In genomic region chr8:122273152-122273551, GRCm38 (mm10) we compare ENCODE assay signal across 8 mouse cellular contexts. TPM values are rescaled to one million over a fixed set of nuclear protein-coding genes. Genes with fewer than 3 reads are reported as not detected.
A peak's percentile ranks its signal among the peaks of the same experiment; 100 is the strongest.
DNase-seq lines count a peak whose midpoint lies in the region; ATAC-seq lines count a peak whose summit lies in the region.

No protein-coding gene starts in this region.

- peak overlapping the region; percentile 35; the same call in 1 of the 2 replicates for H3K4me2 ChIP-seq in liver, embryonic 12.5 days
- no peak overlapping the region for H3K4me2 ChIP-seq in stomach, embryonic 14.5 days (replicated peaks; ENCODE audit: low read depth, low read length)

- H3K4me1 ChIP-seq in liver, embryonic 12.5 days: peaks cover 80% of the 10 kb centered on the region
- peaks cover 9% of the 10 kb centered on the region for H3K4me1 ChIP-seq in stomach, embryonic 14.5 days (ENCODE audit: control insufficient read depth, insufficient read depth, low read length)

- H3K9ac ChIP-seq in liver, embryonic 12.5 days: peak overlapping the region; percentile 56
- H3K9ac ChIP-seq in stomach, embryonic 14.5 days (replicated peaks; ENCODE audit: low read depth, low read length): no peak overlapping the region

- ATAC-seq in liver, embryonic 12.5 days: peak; percentile 69
- peak; percentile 66 for ATAC-seq in stomach, embryonic 14.5 days (ENCODE audit: insufficient number of reproducible peaks, insufficient read depth, low FRiP score, low read depth)

- H3K27ac ChIP-seq in liver, embryonic 12.5 days: peak overlapping the region; percentile 68
- H3K27ac ChIP-seq in stomach, embryonic 14.5 days (ENCODE audit: low read length): no peak overlapping the region

- peak; percentile 88 for DNase-seq in 416B (ENCODE audit: low read depth)
- DNase-seq in adrenal gland, adult 18-20 months (ENCODE audit: low spot score in 2 of 2): peak; percentile 89 to 92
- peak; percentile 78 for DNase-seq in embryo, embryonic 11.5 days (ENCODE audit: low read depth, low spot score)
- peak; percentile 80 to 90 for DNase-seq in heart, adult 18-20 months
- peak; percentile 72 for DNase-seq in kidney, adult 18-20 months
- peak; percentile 91 for DNase-seq in naive thymus-derived CD4-positive, alpha-beta T cell, adult 2 months (ENCODE audit: low read depth)

- H3K27me3 ChIP-seq in liver, embryonic 12.5 days (replicated peaks): peaks cover 35% of the 10 kb centered on the region
- H3K27me3 ChIP-seq in stomach, embryonic 14.5 days (ENCODE audit: control insufficient read depth, insufficient read depth, low read length): no peaks in the 10 kb centered on the region

- H3K36me3 ChIP-seq in liver, embryonic 12.5 days: no peaks in the 10 kb centered on the region
- no peaks in the 10 kb centered on the region for H3K36me3 ChIP-seq in stomach, embryonic 14.5 days (ENCODE audit: control insufficient read depth, insufficient read depth, low read length)

- 8% methylated on average over 5 of the region's 5 CpGs for WGBS in liver, embryonic 12.5 days (ENCODE audit: insufficient replicate concordance)
- WGBS in stomach, embryonic 14.5 days: 3% methylated on average over 5 of the region's 5 CpGs

- H3K4me3 ChIP-seq in liver, embryonic 12.5 days: no peak overlapping the region
- H3K4me3 ChIP-seq in stomach, embryonic 14.5 days (ENCODE audit: low read depth, low read length): no peak overlapping the region

- no peaks in the 10 kb centered on the region for H3K9me3 ChIP-seq in liver, embryonic 12.5 days (replicated peaks)
- no peaks in the 10 kb centered on the region for H3K9me3 ChIP-seq in stomach, embryonic 14.5 days (ENCODE audit: control insufficient read depth, low read depth, low read length)

RNA-seq across cellular contexts. Expression of gene Zfpm1, which starts 8.8 kb away (rescaled TPM):
- 10 to 100 TPM; 11.8 to 14.2 TPM for total RNA-seq in adrenal gland, adult 18-20 months (2021)
- 10 to 100 TPM; 18.4 to 23.0 TPM for total RNA-seq in heart, adult 18-20 months (2021)
- 27.6 and 28.4 TPM in 2 replicates for polyA plus RNA-seq in liver, embryonic 12.5 days (2016; fragmentation: Nextera tagmentation; extraction: Ambion mirVana)
- polyA plus RNA-seq in stomach, embryonic 14.5 days (2014; fragmentation: Nextera tagmentation; extraction: Ambion mirVana): 3.1 TPM in 2 replicates
